Mouse (Mus musculus) MEL (cell line): ENCODE data around the gene Lrrfip2. TPM values are rescaled to one million over a fixed set of nuclear protein-coding genes. Genes with fewer than 3 reads are reported as not detected.

Source experiments
- DNase-seq: peaks from one replicate; pipeline ENCODE4 v3.0.0; 2011; ENCODE audit warnings: low read depth, low spot score
- H3K27ac ChIP-seq: 2 replicates; pipeline ENCODE4 v1.5.1; 2012; ENCODE audit warnings: low read depth, mild to moderate bottlenecking, control low read depth, low read length, moderate library complexity; ENCODE audit not compliant: control insufficient read depth
- H3K27me3 ChIP-seq, 2 experiments: fragments of 150-350 bp in 1 of 2; sonication (generic) in 1 of 2; 2 replicates each; pipeline ENCODE4 v1.6.1; 2012; ENCODE audit warnings: low read length in 2 of 2, mild to moderate bottlenecking in 2 of 2, improper control_type of control experiment in 1 of 2, moderate library complexity in 1 of 2; ENCODE audit not compliant: insufficient read depth in 2 of 2, control insufficient read depth in 1 of 2
- H3K36me3 ChIP-seq, 2 experiments: 2 replicates each; pipeline ENCODE4 v1.6.1; 2012 to 2014; ENCODE audit warnings: low read length in 2 of 2, improper control_type of control experiment in 1 of 2, inconsistent platforms in 1 of 2, mild to moderate bottlenecking in 1 of 2; ENCODE audit not compliant: insufficient read depth in 2 of 2, control insufficient read depth in 1 of 2
- H3K4me1 ChIP-seq, 2 experiments: fragments of 150-350 bp in 1 of 2; sonication (generic) in 1 of 2; 2 replicates each; pipeline ENCODE4 v1.6.1; 2012; ENCODE audit warnings: low read length in 2 of 2, improper control_type of control experiment in 1 of 2, mild to moderate bottlenecking in 1 of 2; ENCODE audit not compliant: insufficient read depth in 2 of 2, control insufficient read depth in 1 of 2
- H3K4me3 ChIP-seq, 2 experiments: fragments of 150-350 bp in 1 of 2; sonication (generic) in 1 of 2; 2 replicates each; pipeline ENCODE4 v1.5.1; 2012; ENCODE audit warnings: low read depth in 2 of 2, low read length in 2 of 2, mild to moderate bottlenecking in 2 of 2, moderate library complexity in 2 of 2, control low read depth in 1 of 2, improper control_type of control experiment in 1 of 2; ENCODE audit not compliant: control insufficient read depth in 1 of 2, insufficient read depth in 1 of 2
- H3K79me2 ChIP-seq: 2 replicates; pipeline ENCODE4 v1.6.1; 2012; ENCODE audit warnings: mild to moderate bottlenecking, low read length, moderate library complexity; ENCODE audit not compliant: control insufficient read depth, poor library complexity, insufficient read depth
- H3K9ac ChIP-seq: 2 replicates; pipeline ENCODE4 v1.6.1; 2012; ENCODE audit warnings: low read depth, mild to moderate bottlenecking, control low read depth, low read length, moderate library complexity; ENCODE audit not compliant: control insufficient read depth, poor library complexity, severe bottlenecking
- H3K9me3 ChIP-seq: fragments of 150-350 bp; sonication (generic); replicated peaks from 2 replicates; pipeline ENCODE4 v1.6.1; 2012; ENCODE audit warnings: mild to moderate bottlenecking, low read length, improper control_type of control experiment, moderate library complexity; ENCODE audit not compliant: insufficient read depth
- CHD2 ChIP-seq: IDR thresholded peaks from 2 replicates; pipeline ENCODE4 v1.6.1; 2011; ENCODE audit warnings: low read length, improper control_type of control experiment
- E2F4 ChIP-seq: IDR thresholded peaks from 2 replicates; pipeline ENCODE4 v1.6.1; 2011; ENCODE audit warnings: low read depth, low read length, improper control_type of control experiment, borderline replicate concordance
- EP300 ChIP-seq, 2 experiments: IDR thresholded peaks; 2 replicates each; pipeline ENCODE4 v1.6.1; 2011; ENCODE audit warnings: improper control_type of control experiment in 2 of 2, low read length in 2 of 2, low read depth in 1 of 2, mild to moderate bottlenecking in 1 of 2
- GABPA ChIP-seq: IDR thresholded peaks from 2 replicates; pipeline ENCODE4 v1.6.1; 2012; ENCODE audit warnings: low read depth, mild to moderate bottlenecking, inconsistent platforms, low read length, improper control_type of control experiment, moderate library complexity
- GATA1 ChIP-seq: IDR thresholded peaks from 2 replicates; pipeline ENCODE4 v1.6.1; 2011; ENCODE audit warnings: low read depth, low read length, improper control_type of control experiment
- MAX ChIP-seq: IDR thresholded peaks from 2 replicates; pipeline ENCODE4 v1.6.1; 2011; ENCODE audit warnings: low read length, improper control_type of control experiment
- MAZ ChIP-seq: IDR thresholded peaks from 2 replicates; pipeline ENCODE4 v1.6.1; 2012; ENCODE audit warnings: low read depth, mild to moderate bottlenecking, inconsistent platforms, low read length, improper control_type of control experiment
- MEF2A ChIP-seq: IDR thresholded peaks from 2 replicates; pipeline ENCODE4 v1.6.1; 2014; ENCODE audit warnings: low read depth, mild to moderate bottlenecking, inconsistent platforms, low read length, improper control_type of control experiment; ENCODE audit not compliant: poor library complexity, insufficient replicate concordance, severe bottlenecking; ENCODE audit errors: extremely low read depth
- MYB ChIP-seq: IDR thresholded peaks from 2 replicates; pipeline ENCODE4 v1.6.1; 2011; ENCODE audit warnings: mild to moderate bottlenecking, low read depth, low read length, improper control_type of control experiment
- POLR2A ChIP-seq, 2 experiments: IDR thresholded peaks; 2 replicates each; pipeline ENCODE4 v1.6.1; 2011 to 2012; ENCODE audit warnings: low read length in 2 of 2, mild to moderate bottlenecking in 2 of 2, control low read depth in 1 of 2, improper control_type of control experiment in 1 of 2, low read depth in 1 of 2, moderate library complexity in 1 of 2; ENCODE audit not compliant: control insufficient read depth in 1 of 2, insufficient read depth in 1 of 2, poor library complexity in 1 of 2
- POLR2AphosphoS5 ChIP-seq: IDR thresholded peaks from 2 replicates; pipeline ENCODE4 v1.6.1; 2012; ENCODE audit warnings: low read depth, borderline replicate concordance, mild to moderate bottlenecking, inconsistent platforms, low read length, moderate library complexity, mixed read lengths
- RAD21 ChIP-seq: IDR thresholded peaks from 2 replicates; pipeline ENCODE4 v1.6.1; 2011; ENCODE audit warnings: mild to moderate bottlenecking, low read depth, low read length, improper control_type of control experiment
- SIN3A ChIP-seq: IDR thresholded peaks from 2 replicates; pipeline ENCODE4 v1.6.1; 2012; ENCODE audit warnings: low read length, improper control_type of control experiment, inconsistent platforms
- SMC3 ChIP-seq: IDR thresholded peaks from 2 replicates; pipeline ENCODE4 v1.6.1; 2011; ENCODE audit warnings: low read depth, low read length, improper control_type of control experiment
- TAL1 ChIP-seq: IDR thresholded peaks from 2 replicates; pipeline ENCODE4 v1.6.1; 2012; ENCODE audit warnings: mild to moderate bottlenecking, inconsistent platforms, low read length, moderate library complexity, mixed read lengths
- TBP ChIP-seq: IDR thresholded peaks from 2 replicates; pipeline ENCODE4 v1.8.0; 2011; ENCODE audit warnings: low read depth, low read length, improper control_type of control experiment
- USF2 ChIP-seq, 2 experiments: IDR thresholded peaks; 2 replicates each; pipeline ENCODE4 v1.6.1; 2011 to 2012; ENCODE audit warnings: improper control_type of control experiment in 2 of 2, low read length in 2 of 2, borderline replicate concordance in 1 of 2, inconsistent platforms in 1 of 2, low read depth in 1 of 2, mild to moderate bottlenecking in 1 of 2; ENCODE audit not compliant: insufficient read depth in 1 of 2
- ZC3H11A ChIP-seq: IDR thresholded peaks from 2 replicates; pipeline ENCODE4 v1.6.1; 2012; ENCODE audit warnings: low read depth, mild to moderate bottlenecking, inconsistent platforms, low read length, improper control_type of control experiment
- ZKSCAN1 ChIP-seq: IDR thresholded peaks from 2 replicates; pipeline ENCODE4 v1.6.1; 2012; ENCODE audit warnings: low read depth, mild to moderate bottlenecking, inconsistent platforms, low read length, improper control_type of control experiment, moderate library complexity
- ZMIZ1 ChIP-seq: IDR thresholded peaks from 2 replicates; pipeline ENCODE4 v1.6.1; 2012; ENCODE audit warnings: low read depth, mild to moderate bottlenecking, inconsistent platforms, low read length, improper control_type of control experiment, moderate library complexity
- polyA plus RNA-seq, 2 experiments: library from polyadenylated mRNA; stranded (reverse) in 1 of 2; unstranded in 1 of 2; fragments of >175 nt in 1 of 2; fragments of >200 nt in 1 of 2; gene quantifications; 2 replicates each; pipeline versions ENCODE4 v1.2.1 to v1.2.4; 2012; ENCODE audit warnings: low replicate concordance in 2 of 2, low read depth in 1 of 2; ENCODE audit not compliant: insufficient read length in 2 of 2, insufficient read depth in 1 of 2, missing spikeins in 1 of 2
- total RNA-seq: library from RNA; depleted of rRNA; stranded (reverse); fragments of 300-350 nt; gene quantifications from 2 replicates; pipeline ENCODE4 v1.2.3, GENCODE M21; 2012

Gene Lrrfip2
- total and polyA plus RNA-seq, 3 experiments: 26.0 to 42.7 TPM; not detected in 1

GRCm38 (mm10) chr9:111086995-111087606 is 30.3 kb upstream of the Lrrfip2 start (continued):
- no peak for TF ChIP-seq MAX
- TF ChIP-seq USF2 (IDR thresholded peaks at IDR 0.05; ENCODE audit: borderline replicate concordance in 1 of 2, insufficient read depth in 1 of 2, low read depth in 1 of 2, low read length in 2 of 2): no peak
- TF ChIP-seq MYB: no peak
- TF ChIP-seq MAZ: peak; percentile 69
- TF ChIP-seq RAD21: no peak
- TF ChIP-seq SIN3A: peak; percentile 26; the same call in 1 of the 2 replicates
- TF ChIP-seq GATA1: peak; percentile 72
- no peak for TF ChIP-seq ZMIZ1
- TF ChIP-seq MEF2A: no peak
- no peak for TF ChIP-seq TBP
- TF ChIP-seq SMC3: no peak

- peaks cover 7 to 39% of the 10 kb centered on the region in 2 experiments for H3K4me1 ChIP-seq
- no peak for TF ChIP-seq MAZ
- TF ChIP-seq POLR2A (IDR thresholded peaks at IDR 0.05; ENCODE audit: control insufficient read depth in 1 of 2, insufficient read depth in 1 of 2, low read depth in 1 of 2, low read length in 2 of 2, poor library complexity in 1 of 2): no peak
- TF ChIP-seq TAL1: no peak
- 0 out of 4 replicates have a peak, but pooled peaks of 1 of the 2 experiments have one; percentile 8 for TF ChIP-seq EP300 (IDR thresholded peaks at IDR 0.05; ENCODE audit: low read depth in 1 of 2, low read length in 2 of 2)
- TF ChIP-seq MAX: no peak
- no peak for TF ChIP-seq GABPA
- no peak for TF ChIP-seq POLR2AphosphoS5
- TF ChIP-seq E2F4: no peak
- no peak for TF ChIP-seq CHD2
- TF ChIP-seq MEF2A: no peak
- TF ChIP-seq ZC3H11A: no peak
- no peak for TF ChIP-seq ZKSCAN1
- peak; percentile 43; the same call in 1 of the 2 replicates for TF ChIP-seq GATA1
- TF ChIP-seq, all 39 proteins: peak for 2
- no peak for DNase-seq
- no peak overlapping the region for H3K27ac ChIP-seq
- H3K4me3 ChIP-seq: no peak overlapping the region
- H3K36me3 ChIP-seq: peaks cover 0 to 19% of the 10 kb centered on the region in 2 experiments; a peak in 2 of 4 replicates
- H3K79me2 ChIP-seq: no peaks in the 10 kb centered on the region
- H3K9me3 ChIP-seq: no peaks in the 10 kb centered on the region
- H3K27me3 ChIP-seq: no peaks in the 10 kb centered on the region
- no peak overlapping the region for H3K9ac ChIP-seq
These were observed 29.4 kb upstream of the Lrrfip2 start for GRCm38 (mm10) chr9:111087960-111088359.
